Mouse (Mus musculus) testis, adult 2 months (tissue): Measurements from ENCODE around the gene 6330409D20Rik.

Experiments
- CTCF ChIP-seq: fragments of 200-500 bp; IDR thresholded peaks from 2 replicates; pipeline ENCODE4 v1.5.1; 2012; ENCODE audit warnings: low read depth, mild to moderate bottlenecking, inconsistent platforms, low read length, moderate library complexity; ENCODE audit not compliant: control insufficient read depth, insufficient read depth, insufficient replicate concordance
- POLR2A ChIP-seq: fragments of 200-500 bp; IDR thresholded peaks from 2 replicates; pipeline ENCODE4 v1.6.1; 2012; ENCODE audit warnings: low read depth, mild to moderate bottlenecking, inconsistent platforms, low read length, moderate library complexity; ENCODE audit not compliant: control insufficient read depth

- TF ChIP-seq CTCF (no peak), POLR2A (no peak)
These were observed 15.8 kb upstream of the 6330409D20Rik start for GRCm38 (mm10) chr2:32756674-32757055.
